Mouse (Mus musculus) liver, embryonic 14.5 days (tissue): ENCODE measurements at regions not wholly inside any gene's neighbourhood (a gene's known extent, or its start where the extent isn't known, plus 50 kb on each side); places are given as distances from the start of the nearest gene placed in this dataset.

Experiments
- CTCF ChIP-seq: IDR thresholded peaks from 2 replicates; pipeline ENCODE4 v1.5.1; 2016; ENCODE audit warnings: antibody characterized with exemption, low read depth, control low read depth
- EP300 ChIP-seq: IDR thresholded peaks from 2 replicates; pipeline ENCODE4 v1.6.1; 2016; ENCODE audit warnings: antibody characterized with exemption, low read depth

GRCm38 (mm10) chr12:107700868-107701597 is 212.6 kb downstream of the 3110018I06Rik start:
- no peak for TF ChIP-seq CTCF
- no peak for TF ChIP-seq EP300
